Mouse (Mus musculus): Measurements from ENCODE around the gene Ern1. TPM values are rescaled to one million over a fixed set of nuclear protein-coding genes. Genes with fewer than 3 reads are reported as not detected.
A peak's percentile ranks its signal among the peaks of the same experiment; 100 is the strongest.

The Ern1 gene
- polyA plus RNA-seq, 1 experiment from 2014 or later = 5.7 TPM

GRCm38 (mm10) chr11:106519519-106519918 lies 31.9 kb upstream of the Ern1 start:
- H3K27me3 ChIP-seq (replicated peaks) = no peaks in the 10 kb centered on the region
- H3K4me2 ChIP-seq = no peak overlapping the region
- H3K4me1 ChIP-seq (replicated peaks) = peaks cover 23% of the 10 kb centered on the region
- H3K27ac ChIP-seq (ENCODE audit: poor library complexity, severe bottlenecking) = no peak overlapping the region
- no peak for ATAC-seq (ENCODE audit: insufficient number of reproducible peaks, low FRiP score)
- H3K4me3 ChIP-seq = no peak overlapping the region
- H3K9ac ChIP-seq = no peak overlapping the region
- 64% methylated on average over 4 of the region's 4 CpGs for WGBS
- H3K36me3 ChIP-seq = no peaks in the 10 kb centered on the region
- H3K9me3 ChIP-seq (replicated peaks) = no peaks in the 10 kb centered on the region

- Histone ChIP-seq H3K27ac (ENCODE audit: poor library complexity, severe bottlenecking) (no peak overlapping the region), H3K4me2 (no peak overlapping the region), H3K9ac (no peak overlapping the region), H3K4me1 (replicated peaks) (peaks cover 32% of the 10 kb centered on the region), H3K9me3 (replicated peaks) (no peaks in the 10 kb centered on the region), H3K36me3 (no peaks in the 10 kb centered on the region), H3K27me3 (replicated peaks) (no peaks in the 10 kb centered on the region), H3K4me3 (no peak overlapping the region)
- 29% methylated on average over 4 of the region's 4 CpGs for WGBS
- ATAC-seq (ENCODE audit: insufficient number of reproducible peaks, low FRiP score) = no peak
Observed at GRCm38 (mm10) chr11:106518391-106518790, 30.7 kb upstream of the Ern1 start.

DNA sequence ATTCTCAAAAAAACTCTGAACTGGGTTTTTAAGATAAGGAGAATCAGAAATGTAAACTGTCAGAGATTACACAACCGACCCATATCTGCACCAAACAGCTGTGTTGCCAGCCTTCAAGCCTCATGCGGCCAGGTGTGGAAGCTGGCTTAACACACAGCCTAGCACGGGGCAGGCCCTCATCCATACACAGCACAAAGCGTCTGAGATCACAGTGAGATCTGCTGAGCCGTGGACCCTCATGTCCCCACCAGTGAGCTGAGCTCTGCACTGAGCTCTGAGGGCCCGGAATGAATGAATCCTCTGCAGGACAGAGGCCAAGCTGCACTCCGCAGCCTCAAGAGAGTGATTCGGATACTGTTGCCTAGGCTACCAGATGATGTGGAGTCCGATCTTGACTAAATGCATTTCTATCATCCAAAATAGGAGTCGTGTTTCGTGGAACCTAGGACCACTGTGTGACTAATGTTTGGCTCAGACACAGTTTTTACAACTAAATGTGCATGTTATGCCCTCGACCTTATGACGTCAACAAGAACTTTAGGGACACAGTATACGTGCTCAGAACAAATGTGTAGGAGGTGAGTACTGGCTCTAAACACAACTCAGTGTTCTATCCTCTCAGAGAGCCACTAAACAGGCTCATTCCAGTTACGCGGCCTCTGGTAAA lies 27.6 kb upstream of the Ern1 start:
- no peaks in the 10 kb centered on the region for H3K27me3 ChIP-seq (replicated peaks)
- H3K9me3 ChIP-seq (replicated peaks) = no peaks in the 10 kb centered on the region
- H3K4me2 ChIP-seq = no peak overlapping the region
- ATAC-seq (ENCODE audit: insufficient number of reproducible peaks, low FRiP score) = no peak
- peaks cover 19% of the 10 kb centered on the region for H3K36me3 ChIP-seq
- H3K27ac ChIP-seq (ENCODE audit: poor library complexity, severe bottlenecking) = no peak overlapping the region
- H3K9ac ChIP-seq = no peak overlapping the region
- peaks cover 30% of the 10 kb centered on the region for H3K4me1 ChIP-seq (replicated peaks)
- H3K4me3 ChIP-seq = no peak overlapping the region
- 68% methylated on average over 16 of the region's 16 CpGs for WGBS

DNA sequence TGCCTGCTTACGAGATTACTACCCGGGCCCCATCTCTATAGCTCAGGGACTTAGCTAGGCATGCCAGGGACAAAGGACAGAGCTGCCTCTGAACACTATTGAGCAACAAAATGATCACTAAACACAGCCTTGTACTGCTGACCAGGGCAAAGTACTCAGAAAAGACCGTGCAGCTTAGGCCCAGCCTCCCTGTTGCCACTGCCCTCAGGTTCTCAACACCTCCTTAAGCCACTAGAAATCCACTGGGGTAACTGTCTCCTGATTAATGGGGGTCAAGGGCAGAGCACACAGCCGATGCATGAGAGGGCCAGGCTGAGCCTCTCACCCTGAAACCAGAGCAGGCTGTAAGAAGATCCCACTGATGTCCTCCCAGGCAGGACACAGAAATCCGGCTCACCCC lies 26.8 kb upstream of the Ern1 start:
- Histone ChIP-seq H3K4me2 (no peak overlapping the region), H3K27ac (ENCODE audit: poor library complexity, severe bottlenecking) (peak overlapping the region; percentile 6; the same call in 1 of the 2 replicates), H3K4me1 (replicated peaks) (peaks cover 27% of the 10 kb centered on the region), H3K4me3 (no peak overlapping the region), H3K9ac (peak overlapping the region; percentile 2; the same call in 1 of the 2 replicates), H3K9me3 (replicated peaks) (no peaks in the 10 kb centered on the region), H3K27me3 (replicated peaks) (no peaks in the 10 kb centered on the region), H3K36me3 (peaks cover 23% of the 10 kb centered on the region)
- 31% methylated on average over 5 of the region's 5 CpGs for WGBS
- no peak for ATAC-seq (ENCODE audit: insufficient number of reproducible peaks, low FRiP score)

GRCm38 (mm10) chr11:106513166-106513565 lies 25.5 kb upstream of the Ern1 start:
- ATAC-seq (ENCODE audit: insufficient number of reproducible peaks, low FRiP score) = peak; percentile 71; the same call in 1 of the 2 replicates
- Histone ChIP-seq H3K27ac (ENCODE audit: poor library complexity, severe bottlenecking) (no peak overlapping the region; the same call in 1 of the 2 replicates), H3K4me2 (no peak overlapping the region), H3K27me3 (replicated peaks) (no peaks in the 10 kb centered on the region), H3K4me1 (replicated peaks) (peaks cover 22% of the 10 kb centered on the region), H3K36me3 (peaks cover 35% of the 10 kb centered on the region), H3K9ac (peak overlapping the region; percentile 52; the same call in 1 of the 2 replicates), H3K9me3 (replicated peaks) (peaks cover 5% of the 10 kb centered on the region; the same call in 1 of the 2 replicates), H3K4me3 (no peak overlapping the region)
- WGBS = 51% methylated on average over 2 of the region's 2 CpGs

DNA sequence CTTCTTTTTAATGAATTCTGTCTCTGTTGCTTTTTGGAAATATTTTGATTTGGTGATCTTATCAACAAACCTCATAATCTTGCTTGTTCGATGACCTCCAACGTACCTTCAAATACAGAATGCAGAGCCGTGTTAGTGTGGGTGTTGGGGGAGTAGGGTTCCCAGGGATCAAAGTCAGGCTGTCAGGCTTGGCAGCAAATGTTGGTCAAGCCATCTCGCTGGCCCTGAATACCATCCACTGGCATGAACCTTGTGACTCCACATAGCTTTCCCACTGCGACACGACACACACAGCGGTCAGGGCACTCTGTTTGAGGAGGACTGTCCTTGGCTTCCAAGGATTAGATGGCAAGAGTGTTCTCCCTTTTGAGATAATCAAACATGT lies 24.3 kb upstream of the Ern1 start:
- Histone ChIP-seq H3K27ac (ENCODE audit: poor library complexity, severe bottlenecking) (no peak overlapping the region), H3K27me3 (replicated peaks) (no peaks in the 10 kb centered on the region), H3K9me3 (replicated peaks) (peaks cover 5% of the 10 kb centered on the region; the same call in 1 of the 2 replicates), H3K4me2 (no peak overlapping the region), H3K9ac (no peak overlapping the region), H3K36me3 (peaks cover 43% of the 10 kb centered on the region), H3K4me1 (replicated peaks) (peaks cover 19% of the 10 kb centered on the region), H3K4me3 (no peak overlapping the region)
- no peak for ATAC-seq (ENCODE audit: insufficient number of reproducible peaks, low FRiP score)
- WGBS = 88% methylated on average over 7 of the region's 7 CpGs

DNA sequence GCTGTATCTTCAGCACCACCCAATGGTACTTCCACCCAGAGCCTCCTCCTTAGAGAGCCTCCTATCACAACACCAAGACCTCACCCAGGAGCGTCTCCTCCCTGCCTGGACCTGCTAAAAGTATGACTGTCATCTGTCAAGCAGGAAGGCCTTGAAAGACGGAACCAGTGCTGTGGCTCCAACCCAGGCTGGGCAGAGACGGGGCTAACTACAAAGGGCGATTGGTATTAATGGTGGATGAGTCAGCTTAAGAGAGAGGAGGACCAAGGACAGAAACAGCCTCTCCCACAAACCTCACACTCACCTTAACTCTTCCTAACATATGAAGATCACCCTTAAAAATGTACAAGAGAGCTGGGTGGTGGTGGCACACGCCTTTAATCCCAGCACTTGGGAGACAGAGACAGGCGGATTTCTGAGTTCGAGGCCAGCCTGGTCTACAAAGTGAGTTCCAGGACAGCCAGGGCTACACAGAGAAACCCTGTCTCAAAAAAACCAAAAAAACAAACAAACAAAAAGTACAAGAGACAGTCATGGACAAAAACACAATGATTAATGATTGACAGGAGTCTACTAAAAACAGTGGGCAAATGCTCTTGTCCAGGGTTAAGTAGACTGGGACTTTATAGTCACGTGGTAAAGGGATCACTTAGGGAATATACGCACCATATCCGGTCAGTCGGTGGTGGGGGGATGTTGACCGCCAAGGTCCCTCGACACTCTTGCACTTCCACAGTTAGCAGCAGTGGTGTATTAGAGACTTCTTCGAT lies 23.8 kb upstream of the Ern1 start:
- Histone ChIP-seq H3K4me3 (no peak overlapping the region), H3K9me3 (replicated peaks) (peaks cover 5% of the 10 kb centered on the region; the same call in 1 of the 2 replicates), H3K27me3 (replicated peaks) (no peaks in the 10 kb centered on the region), H3K4me1 (replicated peaks) (peaks cover 19% of the 10 kb centered on the region), H3K36me3 (peaks cover 49% of the 10 kb centered on the region), H3K4me2 (no peak overlapping the region), H3K27ac (ENCODE audit: poor library complexity, severe bottlenecking) (0 out of 2 replicates have a peak overlapping the region, but pooled peaks have one; percentile 19), H3K9ac (no peak overlapping the region)
- WGBS = 84% methylated on average over 14 of the region's 14 CpGs
- ATAC-seq (ENCODE audit: insufficient number of reproducible peaks, low FRiP score) = no peak

DNA sequence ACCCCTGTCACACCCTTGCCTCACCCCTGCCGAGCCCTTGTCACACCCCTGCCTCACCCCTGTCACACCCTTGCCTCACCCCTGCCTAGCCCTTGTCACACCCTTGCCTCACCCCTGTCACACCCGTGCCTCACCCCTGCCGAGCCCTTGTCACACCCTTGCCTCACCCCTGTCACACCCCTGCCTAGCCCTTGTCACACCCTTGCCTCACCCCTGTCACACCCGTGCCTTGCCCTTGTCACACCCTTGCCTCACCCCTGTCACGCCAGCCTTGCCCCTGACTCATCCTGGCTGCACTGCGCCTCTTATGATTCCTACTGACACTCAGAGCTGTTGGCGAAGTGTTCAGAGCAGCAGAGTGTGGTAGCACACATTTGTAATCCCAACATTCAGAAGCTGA lies 20.0 kb upstream of the Ern1 start:
- no peaks in the 10 kb centered on the region; the same call in 1 of the 2 replicates for H3K4me1 ChIP-seq (replicated peaks)
- H3K9ac ChIP-seq = no peak overlapping the region
- H3K27me3 ChIP-seq (replicated peaks) = no peaks in the 10 kb centered on the region
- no peak overlapping the region for H3K4me3 ChIP-seq
- H3K36me3 ChIP-seq = peaks cover 57% of the 10 kb centered on the region
- peaks cover 5% of the 10 kb centered on the region; the same call in 1 of the 2 replicates for H3K9me3 ChIP-seq (replicated peaks)
- 85% methylated on average over 7 of the region's 7 CpGs for WGBS
- ATAC-seq (ENCODE audit: insufficient number of reproducible peaks, low FRiP score) = no peak
- no peak overlapping the region for H3K4me2 ChIP-seq
- no peak overlapping the region for H3K27ac ChIP-seq (ENCODE audit: poor library complexity, severe bottlenecking)

GRCm38 (mm10) chr11:106506211-106506610 lies 18.6 kb upstream of the Ern1 start:
- peaks cover 4% of the 10 kb centered on the region for H3K4me1 ChIP-seq (replicated peaks)
- no peak overlapping the region for H3K9ac ChIP-seq
- peaks cover 46% of the 10 kb centered on the region for H3K36me3 ChIP-seq
- no peaks in the 10 kb centered on the region for H3K27me3 ChIP-seq (replicated peaks)
- no peak overlapping the region for H3K27ac ChIP-seq (ENCODE audit: poor library complexity, severe bottlenecking)
- no peak overlapping the region for H3K4me2 ChIP-seq
- WGBS = 88% methylated on average over 6 of the region's 6 CpGs
- no peak overlapping the region for H3K4me3 ChIP-seq
- H3K9me3 ChIP-seq (replicated peaks) = peaks cover 5% of the 10 kb centered on the region; the same call in 1 of the 2 replicates
- no peak for ATAC-seq (ENCODE audit: insufficient number of reproducible peaks, low FRiP score)

- Histone ChIP-seq H3K9me3 (replicated peaks) (peaks cover 4% of the 10 kb centered on the region; the same call in 1 of the 2 replicates), H3K4me3 (no peak overlapping the region), H3K4me2 (no peak overlapping the region), H3K4me1 (replicated peaks) (peaks cover 4% of the 10 kb centered on the region), H3K36me3 (peaks cover 36% of the 10 kb centered on the region), H3K27ac (ENCODE audit: poor library complexity, severe bottlenecking) (no peak overlapping the region), H3K27me3 (replicated peaks) (no peaks in the 10 kb centered on the region), H3K9ac (no peak overlapping the region)
- no peak for ATAC-seq (ENCODE audit: insufficient number of reproducible peaks, low FRiP score)
Observed at GRCm38 (mm10) chr11:106504129-106504528, 16.5 kb upstream of the Ern1 start.

- no peak overlapping the region for H3K4me3 ChIP-seq
- no peaks in the 10 kb centered on the region for H3K27me3 ChIP-seq (replicated peaks)
- no peak overlapping the region for H3K4me2 ChIP-seq
- H3K36me3 ChIP-seq = peaks cover 29% of the 10 kb centered on the region
- WGBS = 71% methylated on average over 4 of the region's 4 CpGs
- H3K4me1 ChIP-seq (replicated peaks) = peaks cover 7% of the 10 kb centered on the region
- ATAC-seq (ENCODE audit: insufficient number of reproducible peaks, low FRiP score) = no peak
- H3K9me3 ChIP-seq (replicated peaks) = no peaks in the 10 kb centered on the region
- no peak overlapping the region for H3K9ac ChIP-seq
- 0 out of 2 replicates have a peak overlapping the region, but pooled peaks have one; percentile 50 for H3K27ac ChIP-seq (ENCODE audit: poor library complexity, severe bottlenecking)
Observed at GRCm38 (mm10) chr11:106503425-106503717, 15.7 kb upstream of the Ern1 start.
